Mouse (Mus musculus): Measurements from ENCODE around the gene AI854703.

AI854703 gene

GRCm38 (mm10) chr6:48658721-48659120 lies 32.2 kb downstream of the AI854703 start:
- DNase-seq (ENCODE audit: low spot score), result no peak

- DNase-seq (ENCODE audit: low spot score), result no peak
These were observed 38.2 kb downstream of the AI854703 start for GRCm38 (mm10) chr6:48664750-48665149.

- DNase-seq (ENCODE audit: low spot score), result no peak
These were observed 38.9 kb downstream of the AI854703 start for GRCm38 (mm10) chr6:48665471-48665870.

- DNase-seq (ENCODE audit: low spot score), result no peak
These were observed 39.6 kb downstream of the AI854703 start for GRCm38 (mm10) chr6:48666159-48666586.

- DNase-seq (ENCODE audit: low spot score), result no peak
These were observed 41.5 kb downstream of the AI854703 start for GRCm38 (mm10) chr6:48668022-48668421.

GRCm38 (mm10) chr6:48669446-48669969 lies 42.9 kb downstream of the AI854703 start:
- DNase-seq (ENCODE audit: low spot score), result no peak

- no peak for DNase-seq (ENCODE audit: low spot score)
These were observed 47.9 kb downstream of the AI854703 start for GRCm38 (mm10) chr6:48674291-48675058.

GRCm38 (mm10) chr6:48675400-48675930 lies 48.9 kb downstream of the AI854703 start:
- no peak for DNase-seq (ENCODE audit: low spot score)

- no peak for DNase-seq (ENCODE audit: low spot score)
These were observed 49.6 kb downstream of the AI854703 start, which contains the start of gene Gimap9 for GRCm38 (mm10) chr6:48675931-48676859. Gimap9 (plus strand) TSS chr6:48676129.

- DNase-seq (ENCODE audit: low spot score), result no peak
These were observed 50.4 kb downstream of the AI854703 start for GRCm38 (mm10) chr6:48676860-48677415.

GRCm38 (mm10) chr6:48677492-48678345 lies 51.2 kb downstream of the AI854703 start:
- no peak for DNase-seq (ENCODE audit: low spot score)

GRCm38 (mm10) chr6:48678391-48678790 lies 51.8 kb downstream of the AI854703 start:
- no peak for DNase-seq (ENCODE audit: low spot score)

GRCm38 (mm10) chr6:48679701-48680100 lies 53.1 kb downstream of the AI854703 start:
- DNase-seq (ENCODE audit: low spot score), result no peak

- DNase-seq (ENCODE audit: low spot score), result no peak
These were observed 53.9 kb downstream of the AI854703 start for GRCm38 (mm10) chr6:48680421-48680820.

GRCm38 (mm10) chr6:48681472-48682090 lies 55.0 kb downstream of the AI854703 start:
- DNase-seq (ENCODE audit: low spot score), result no peak

GRCm38 (mm10) chr6:48682271-48682670 lies 55.7 kb downstream of the AI854703 start:
- no peak for DNase-seq (ENCODE audit: low spot score)

All from ovary, postnatal 14 days (tissue).